Mouse (Mus musculus): ENCODE measurements at regions not wholly inside any gene's neighbourhood (a gene's known extent, or its start where the extent isn't known, plus 50 kb on each side); places are given as distances from the start of the nearest gene placed in this dataset.
"Not testable (repeated sequence)": the region's sequence is repeated elsewhere in the genome, so short reads cannot be mapped to it uniquely, and the experiment has no call there.

DNA sequence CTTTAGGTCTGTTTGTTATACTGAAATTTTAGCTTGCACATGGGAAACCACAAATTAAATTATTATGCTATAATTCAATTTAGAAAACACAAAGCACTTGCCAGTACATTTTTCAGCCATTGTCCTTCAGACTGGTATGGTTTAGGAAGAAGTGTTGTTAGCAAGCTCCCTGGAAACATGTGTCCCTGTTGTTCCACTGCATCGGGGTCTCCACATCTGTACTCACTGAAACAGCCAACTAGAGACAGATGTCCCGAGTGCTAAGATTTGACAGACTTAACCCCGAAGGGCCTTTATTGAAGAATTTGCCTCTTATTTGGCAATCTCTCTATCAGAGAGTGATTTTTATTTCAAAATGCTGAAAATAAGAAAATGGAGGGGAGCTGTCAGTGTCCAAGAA lies 362.6 kb downstream of the Rfpl4b start:
- DNase-seq, result no peak

GRCm38 (mm10) chr10:38458424-38458823 lies 363.2 kb downstream of the Rfpl4b start:
- no peak for DNase-seq

- no peak for DNase-seq
These were observed 364.8 kb downstream of the Rfpl4b start for GRCm38 (mm10) chr10:38456786-38457185.

GRCm38 (mm10) chr10:38449263-38449662 lies 372.3 kb downstream of the Rfpl4b start:
- DNase-seq, result no peak

- no peak for DNase-seq
These were observed 373.9 kb downstream of the Rfpl4b start for GRCm38 (mm10) chr10:38447706-38448105.

DNA sequence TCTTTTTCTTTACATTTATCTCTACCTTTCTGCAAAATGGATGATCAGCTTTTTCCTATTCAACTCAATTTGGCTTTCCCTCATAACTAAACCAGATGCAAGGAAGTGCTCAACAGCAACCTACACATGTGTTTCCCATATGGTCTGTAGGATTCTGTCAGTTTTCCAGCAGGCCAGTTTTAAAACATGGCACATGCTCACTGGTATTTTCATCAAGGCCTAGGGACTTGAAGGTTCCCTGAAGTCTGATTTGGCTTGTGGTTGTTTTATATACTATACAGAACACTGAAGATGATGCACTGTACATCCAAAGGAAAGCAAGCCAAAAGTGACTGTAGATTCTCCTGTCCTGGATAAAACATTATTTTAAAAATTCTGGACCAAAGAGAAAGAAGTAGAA lies 374.3 kb downstream of the Rfpl4b start:
- DNase-seq, result no peak

- no peak for DNase-seq
These were observed 382.3 kb downstream of the Rfpl4b start for GRCm38 (mm10) chr10:38439286-38439685.

DNA sequence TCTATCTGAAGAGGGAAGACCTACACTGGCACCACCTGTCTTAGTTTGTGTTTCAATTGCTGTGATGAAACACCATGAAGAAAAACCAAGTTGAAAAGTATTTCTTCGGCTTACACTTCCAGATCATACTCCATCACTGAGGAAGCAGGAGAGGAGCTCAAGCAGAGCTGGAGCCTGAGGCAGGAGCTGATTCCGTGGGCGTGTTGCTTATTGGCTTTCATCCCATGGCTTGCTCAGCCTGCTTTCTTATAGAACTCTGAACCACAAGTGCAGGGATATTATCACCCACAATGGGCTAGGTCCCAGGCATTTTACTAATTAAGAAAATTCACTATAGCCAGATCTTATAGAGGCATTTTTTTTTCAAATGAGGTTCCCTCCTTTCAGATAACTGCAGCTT lies 384.7 kb downstream of the Rfpl4b start:
- no peak for DNase-seq

- DNase-seq, result no peak
These were observed 400.0 kb downstream of the Rfpl4b start for GRCm38 (mm10) chr10:38421541-38421940.

- no peak for DNase-seq
These were observed 401.8 kb downstream of the Rfpl4b start for GRCm38 (mm10) chr10:38419771-38420170.

GRCm38 (mm10) chr10:38383161-38383560 lies 438.4 kb downstream of the Rfpl4b start:
- DNase-seq, result no peak

DNA sequence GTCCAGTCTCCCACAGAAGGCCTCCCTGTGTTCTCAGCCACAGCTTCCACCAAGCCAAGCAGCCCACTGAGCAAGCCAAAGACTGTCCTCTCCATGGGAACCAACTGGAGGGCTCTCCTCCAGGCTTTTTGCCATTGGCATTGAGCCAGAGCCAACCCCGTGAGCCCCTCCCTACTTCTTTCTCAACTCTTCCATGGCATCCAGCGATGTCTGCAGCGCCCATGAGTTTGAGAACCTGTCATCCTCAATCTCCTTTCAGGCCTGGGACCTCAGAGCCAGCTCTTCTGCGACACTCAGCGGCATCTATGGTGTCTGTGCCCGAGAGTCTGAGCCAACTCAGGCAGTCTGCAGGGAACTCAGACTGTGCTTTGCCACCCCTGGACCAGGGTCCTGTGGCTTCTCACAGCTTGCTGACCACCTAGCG lies 439.7 kb downstream of the Rfpl4b start:
- DNase-seq, result peak; percentile 48

GRCm38 (mm10) chr10:38380388-38380787 lies 441.2 kb downstream of the Rfpl4b start:
- peak; percentile 62 for DNase-seq

GRCm38 (mm10) chr10:38366776-38367175 lies 454.8 kb downstream of the Rfpl4b start:
- DNase-seq, result peak; percentile 22

- DNase-seq, result no peak
These were observed 456.7 kb downstream of the Rfpl4b start for GRCm38 (mm10) chr10:38364876-38365275.

DNA sequence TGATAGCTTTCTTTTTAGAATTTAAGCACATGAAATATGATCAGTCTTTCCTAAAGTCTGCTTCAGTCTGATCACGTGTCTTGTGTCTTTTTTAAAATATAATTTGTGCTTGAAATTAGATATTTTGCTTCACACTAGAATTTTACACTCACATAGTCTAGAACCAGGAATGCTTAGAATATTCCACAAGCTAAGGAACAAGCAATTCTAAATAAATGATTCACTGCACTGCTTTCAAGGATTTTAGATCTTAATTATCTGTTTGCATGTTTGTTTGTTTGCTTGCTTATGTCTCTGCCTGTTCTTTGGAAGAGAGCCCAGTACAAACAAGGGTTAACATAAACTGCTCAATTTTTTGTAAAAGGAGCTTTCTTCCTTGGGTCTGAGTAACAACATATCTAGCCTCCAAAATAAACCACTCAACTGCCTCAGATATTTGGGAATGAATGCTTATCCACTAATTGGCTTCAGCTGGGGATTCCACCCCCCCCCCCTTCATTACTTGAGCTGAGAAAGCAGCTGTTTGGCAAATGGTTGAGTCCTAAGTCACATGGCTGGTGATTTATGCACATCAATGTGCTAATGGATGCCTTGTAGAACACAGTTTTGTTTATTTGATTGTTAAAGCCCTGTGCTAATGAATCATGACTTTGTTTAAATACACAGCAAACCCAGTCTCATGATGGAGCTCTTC lies 463.9 kb downstream of the Rfpl4b start:
- peak; percentile 8 for DNase-seq

DNA sequence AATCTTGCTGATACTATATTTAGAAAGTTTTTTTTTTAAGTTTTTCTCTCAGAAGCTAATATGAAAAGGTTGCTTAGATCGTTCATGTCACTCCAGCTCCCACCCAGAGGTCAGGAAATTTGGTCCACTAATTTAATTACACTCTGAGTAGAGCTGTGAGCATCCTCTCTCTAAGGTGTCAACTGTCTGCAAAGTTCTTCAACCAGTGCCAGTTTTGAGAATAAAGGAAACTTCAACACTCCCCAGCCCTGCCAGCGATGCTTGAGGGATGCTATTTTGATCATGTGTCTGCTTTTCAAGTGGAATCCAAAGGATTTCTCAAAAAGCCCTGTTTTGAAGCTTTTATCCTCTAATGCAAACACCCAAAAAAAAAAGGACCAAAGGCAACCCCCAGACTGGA lies 467.6 kb downstream of the Rfpl4b start:
- DNase-seq, result no peak

GRCm38 (mm10) chr10:38353526-38353925 lies 468.1 kb downstream of the Rfpl4b start:
- peak; percentile 4 for DNase-seq

DNA sequence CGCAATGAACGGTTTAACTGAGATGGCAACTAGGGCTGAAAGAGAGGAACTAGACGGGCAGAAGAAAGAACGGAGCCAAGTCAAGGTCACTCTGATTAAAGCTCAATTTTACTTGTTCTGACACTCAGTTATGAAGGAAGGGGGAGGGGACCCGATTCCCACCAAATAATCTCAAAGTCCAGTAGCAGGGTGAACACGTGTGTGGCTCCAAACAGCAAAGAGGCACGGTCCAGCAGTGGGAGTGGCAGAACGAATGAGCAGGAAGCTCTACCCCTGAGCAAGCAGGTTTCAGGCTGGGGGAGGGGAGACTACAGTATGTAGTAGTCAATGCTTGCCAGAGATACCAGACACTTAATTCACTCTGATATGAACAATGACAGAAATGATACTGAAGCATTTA lies 474.6 kb downstream of the Rfpl4b start:
- not testable (repeated sequence) for DNase-seq

- DNase-seq, result no peak
These were observed 481.0 kb downstream of the Rfpl4b start for GRCm38 (mm10) chr10:38340406-38341175.

GRCm38 (mm10) chr10:38308716-38309392 lies 512.7 kb downstream of the Rfpl4b start:
- peak; percentile 6 for DNase-seq

GRCm38 (mm10) chr10:38295724-38296123 lies 525.9 kb downstream of the Rfpl4b start:
- peak; percentile 38 for DNase-seq

DNA sequence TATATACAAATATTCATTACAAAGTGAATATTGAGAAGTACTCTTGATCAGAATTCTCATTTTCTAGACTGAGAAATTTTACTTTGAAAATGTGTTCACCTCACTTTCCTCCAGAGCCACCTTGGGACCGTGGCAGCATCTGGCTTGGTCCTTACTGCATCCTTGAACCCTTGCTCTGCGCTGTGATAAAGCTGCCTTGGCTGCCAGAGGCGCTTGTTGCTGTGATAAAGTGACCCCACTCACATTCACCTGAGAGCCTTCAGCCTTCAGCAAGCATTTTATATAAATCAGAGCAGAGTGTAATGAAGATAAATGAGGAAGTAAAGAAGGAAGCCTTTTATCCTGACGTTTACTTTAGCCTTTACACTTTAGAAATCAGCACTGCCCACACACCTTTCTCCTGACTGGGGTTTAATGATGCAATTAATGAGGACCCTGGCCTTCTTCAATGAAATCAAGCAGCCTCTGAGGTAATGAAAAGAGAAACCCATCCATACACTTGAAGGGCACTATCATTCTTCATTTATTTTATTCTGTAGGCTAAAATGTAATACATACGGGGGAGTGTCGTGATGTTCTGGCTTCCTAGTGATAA lies 532.8 kb downstream of the Rfpl4b start:
- DNase-seq, result no peak

All from lung, postnatal 10 days (tissue).